Mouse (Mus musculus) ES-E14 (cell line): Measurements from ENCODE around the gene Pcsk5.

Source experiments
- CHD2 ChIP-seq: IDR thresholded peaks from 2 replicates; pipeline ENCODE4 v1.6.1; 2014; ENCODE audit warnings: mild to moderate bottlenecking, low read depth, low read length, inconsistent platforms
- HCFC1 ChIP-seq: IDR thresholded peaks from 2 replicates; pipeline ENCODE4 v1.6.1; 2012; ENCODE audit warnings: low read length, inconsistent platforms, borderline replicate concordance; ENCODE audit not compliant: insufficient read depth
- MAFK ChIP-seq: IDR thresholded peaks from 2 replicates; pipeline ENCODE4 v1.6.1; 2014; ENCODE audit warnings: mild to moderate bottlenecking, low read depth, low read length, inconsistent platforms; ENCODE audit not compliant: insufficient read depth
- ZC3H11A ChIP-seq: IDR thresholded peaks from 2 replicates; pipeline ENCODE4 v1.6.1; 2012; ENCODE audit warnings: low read depth, mild to moderate bottlenecking, inconsistent platforms, low read length, borderline replicate concordance
- ZNF384 ChIP-seq: IDR thresholded peaks from 2 replicates; pipeline ENCODE4 v1.6.1; 2012; ENCODE audit warnings: low read depth, low read length, inconsistent platforms

GRCm38 (mm10) chr19:17606510-17606909, 230.9 kb downstream of the Pcsk5 start:
- TF ChIP-seq ZNF384 (no peak), MAFK (no peak), CHD2 (no peak), ZC3H11A (no peak), HCFC1 (no peak)
